Mouse (Mus musculus) embryonic fibroblast, embryonic 13.5 days (primary cell): ENCODE measurements around the gene Abl1.

Source experiments
- CTCF ChIP-seq: IDR thresholded peaks from 2 replicates; pipeline ENCODE4 v1.5.1; 2011; ENCODE audit warnings: mild to moderate bottlenecking, control low read depth, low read length, moderate library complexity, borderline replicate concordance; ENCODE audit not compliant: insufficient read depth
- POLR2A ChIP-seq: IDR thresholded peaks from 2 replicates; pipeline ENCODE4 v1.6.1; 2011; ENCODE audit warnings: low read depth, mild to moderate bottlenecking, control low read depth, low read length, moderate library complexity

DNA sequence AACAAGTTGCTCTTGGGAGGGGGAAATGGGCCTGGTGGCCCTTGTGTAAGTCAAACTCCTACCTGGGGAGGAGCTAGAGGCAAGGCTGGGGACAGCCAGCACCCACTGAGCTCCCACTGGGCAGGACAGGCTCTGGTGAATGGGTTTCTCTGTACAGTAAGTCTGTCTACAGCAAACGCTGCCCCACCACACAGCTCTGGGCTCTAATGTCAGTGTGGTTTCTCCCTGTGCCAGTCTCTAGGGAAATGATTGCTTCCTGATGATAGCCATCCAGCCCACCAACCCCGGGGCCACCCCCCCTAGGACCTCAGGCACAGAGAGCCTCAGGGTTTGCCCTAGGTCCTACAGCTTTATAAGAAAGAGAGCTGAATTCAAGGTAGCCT, 121.2 kb downstream of the Abl1 start:
- TF ChIP-seq CTCF = no peak
- no peak for TF ChIP-seq POLR2A
